Mouse (Mus musculus): ENCODE measurements around the gene Ears2. TPM values are rescaled to one million over a fixed set of nuclear protein-coding genes. Genes with fewer than 3 reads are reported as not detected.

Gene Ears2
- 10 to 100 TPM; 13.2 to 14.1 TPM for total RNA-seq (2021)
- long read RNA-seq, experiment 1, transcript Ears2-201 (9 exons, 2,046 nt), result major isoform, 23 of 28 reads
- long read RNA-seq, experiment 1, partial matches to known transcripts, result 3 of 28 reads
- long read RNA-seq, experiment 1, other reads (novel, unspliced or antisense), result 2 of 28 reads
- long read RNA-seq, experiment 2, transcript Ears2-201 (9 exons, 2,046 nt), result major isoform, 22 of 27 reads
- long read RNA-seq, experiment 2, partial matches to known transcripts, result 2 of 27 reads
- long read RNA-seq, experiment 2, other reads (novel, unspliced or antisense), result 3 of 27 reads

- DNase-seq (ENCODE audit: low spot score in 2 of 2), result peak; percentile 91 to 94
These were observed at the start of gene Ears2, which contains the start of gene Ubfd1 for GRCm38 (mm10) chr7:122066945-122067516. Gene Ears2, minus strand, starts transcription at chr7:122067263. Gene Ubfd1, plus strand, starts transcription at chr7:122067175.

- DNase-seq (ENCODE audit: low spot score in 2 of 2), result no peak
These were observed 41.1 kb upstream of the Ears2 start for GRCm38 (mm10) chr7:122108206-122108605.

DNA sequence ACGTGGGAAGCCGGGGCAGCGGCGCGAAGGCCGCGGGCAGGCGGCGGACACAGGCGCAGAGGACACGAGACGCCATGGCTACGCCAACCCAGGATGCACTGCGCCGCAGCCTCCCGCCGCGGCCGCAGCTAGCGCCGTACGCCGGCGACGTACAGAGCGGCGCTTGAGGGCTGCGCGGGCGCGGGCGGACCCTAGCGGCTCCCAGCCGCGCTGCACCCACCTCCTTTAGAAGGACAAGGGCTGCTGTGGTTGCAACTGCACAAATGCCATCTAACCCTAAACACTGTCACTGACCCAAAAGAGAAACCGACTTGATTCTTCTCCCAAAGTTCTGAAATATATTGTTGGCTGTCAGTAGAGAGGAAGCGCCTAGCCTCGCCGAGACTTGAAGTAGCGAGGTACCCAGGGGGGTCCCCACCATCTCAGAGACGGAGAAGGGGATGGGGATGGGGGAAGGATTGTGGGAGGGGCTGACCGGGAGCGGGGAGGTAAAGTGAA lies 34.7 kb upstream of the Ears2 start, which contains the start of gene Ndufab1:
Gene Ndufab1, minus strand, starts transcription at position 140 of the 498 bp plus-strand sequence.
- peak; percentile 79 to 84 for DNase-seq (ENCODE audit: low spot score in 2 of 2)

GRCm38 (mm10) chr7:122101014-122101746 lies 34.1 kb upstream of the Ears2 start:
- peak in 1 of 2 experiments; percentile 35 for DNase-seq (ENCODE audit: low spot score in 2 of 2)

DNA sequence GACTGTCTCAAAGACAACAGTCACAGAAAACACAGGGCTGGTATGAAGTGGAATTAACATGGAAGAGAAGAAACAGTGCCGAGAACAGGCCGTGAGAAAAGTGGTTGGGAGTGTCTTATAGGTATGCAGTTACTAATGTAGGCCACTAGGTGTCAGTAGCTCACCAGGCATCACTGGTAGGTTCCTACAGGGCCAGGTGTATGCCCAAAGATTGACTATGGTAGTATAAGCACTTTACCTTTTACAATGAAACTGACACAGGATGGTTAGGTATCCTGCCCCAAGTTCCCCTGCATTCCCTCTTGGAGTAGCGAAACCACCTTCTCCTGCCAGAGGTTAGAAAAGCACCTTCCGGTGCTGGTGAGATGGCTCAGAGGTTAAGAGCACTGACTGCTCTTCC lies 32.2 kb upstream of the Ears2 start:
- DNase-seq (ENCODE audit: low spot score in 2 of 2), result no peak

- no peak for DNase-seq (ENCODE audit: low spot score in 2 of 2)
These were observed 30.9 kb upstream of the Ears2 start for GRCm38 (mm10) chr7:122098009-122098408.

DNA sequence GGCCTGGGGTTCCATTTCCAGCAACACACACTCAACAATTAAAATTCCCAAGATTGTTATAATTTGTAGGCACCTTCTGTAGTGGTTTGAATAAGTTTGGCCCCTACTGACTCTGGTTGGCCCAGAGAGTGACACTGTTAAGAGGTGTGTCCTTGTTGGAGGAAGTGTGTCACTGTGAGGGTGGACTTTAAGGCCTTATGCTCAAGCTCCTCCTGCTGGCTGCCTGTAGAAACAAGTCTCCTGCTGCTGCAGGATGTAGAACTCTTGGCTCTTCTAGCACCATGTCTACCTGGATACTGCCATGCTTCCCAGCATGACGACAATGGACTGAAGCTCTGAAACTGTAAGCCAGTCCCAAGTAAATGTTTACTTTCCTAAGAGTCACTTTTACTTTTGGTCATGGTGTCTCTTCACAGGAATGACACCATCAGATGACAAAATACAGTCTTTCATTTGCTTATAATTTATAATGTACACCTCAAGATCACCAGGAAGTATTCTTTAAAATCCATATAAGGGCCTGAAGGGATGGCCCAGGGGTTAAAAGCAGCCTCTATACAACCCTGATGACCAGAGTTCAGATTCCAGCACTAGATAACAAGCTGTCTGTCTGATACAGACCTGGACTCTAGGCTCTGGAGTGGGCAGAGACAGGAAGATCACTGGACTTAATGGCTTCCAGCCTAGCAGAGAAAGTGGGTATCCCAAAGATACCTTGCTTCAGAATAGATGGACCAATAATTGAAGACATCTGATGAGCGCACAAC lies 27.7 kb upstream of the Ears2 start:
- DNase-seq (ENCODE audit: low spot score in 2 of 2), result no peak

- DNase-seq (ENCODE audit: low spot score in 2 of 2), result no peak
These were observed 20.3 kb upstream of the Ears2 start for GRCm38 (mm10) chr7:122087195-122087982.

DNA sequence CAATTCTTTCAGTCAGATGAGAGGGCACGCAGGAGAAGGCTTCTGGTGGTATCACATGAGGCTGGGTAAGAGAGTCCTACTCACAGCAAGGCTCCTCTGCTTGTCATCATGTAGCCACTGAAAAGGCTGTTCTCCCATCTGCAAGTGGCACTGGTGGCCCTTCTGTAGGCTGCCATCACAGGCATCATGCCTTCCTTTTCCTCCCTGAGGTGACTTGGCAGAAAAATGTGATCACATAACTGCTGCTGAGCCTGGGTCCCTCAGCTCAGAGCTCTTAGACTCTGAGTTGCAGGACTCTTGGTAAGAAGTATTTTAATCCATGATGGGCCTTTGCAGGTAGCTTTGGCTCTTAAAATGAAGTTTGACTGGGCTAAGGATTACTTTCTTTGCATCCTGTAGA lies 14.0 kb upstream of the Ears2 start:
- no peak for DNase-seq (ENCODE audit: low spot score in 2 of 2)

DNA sequence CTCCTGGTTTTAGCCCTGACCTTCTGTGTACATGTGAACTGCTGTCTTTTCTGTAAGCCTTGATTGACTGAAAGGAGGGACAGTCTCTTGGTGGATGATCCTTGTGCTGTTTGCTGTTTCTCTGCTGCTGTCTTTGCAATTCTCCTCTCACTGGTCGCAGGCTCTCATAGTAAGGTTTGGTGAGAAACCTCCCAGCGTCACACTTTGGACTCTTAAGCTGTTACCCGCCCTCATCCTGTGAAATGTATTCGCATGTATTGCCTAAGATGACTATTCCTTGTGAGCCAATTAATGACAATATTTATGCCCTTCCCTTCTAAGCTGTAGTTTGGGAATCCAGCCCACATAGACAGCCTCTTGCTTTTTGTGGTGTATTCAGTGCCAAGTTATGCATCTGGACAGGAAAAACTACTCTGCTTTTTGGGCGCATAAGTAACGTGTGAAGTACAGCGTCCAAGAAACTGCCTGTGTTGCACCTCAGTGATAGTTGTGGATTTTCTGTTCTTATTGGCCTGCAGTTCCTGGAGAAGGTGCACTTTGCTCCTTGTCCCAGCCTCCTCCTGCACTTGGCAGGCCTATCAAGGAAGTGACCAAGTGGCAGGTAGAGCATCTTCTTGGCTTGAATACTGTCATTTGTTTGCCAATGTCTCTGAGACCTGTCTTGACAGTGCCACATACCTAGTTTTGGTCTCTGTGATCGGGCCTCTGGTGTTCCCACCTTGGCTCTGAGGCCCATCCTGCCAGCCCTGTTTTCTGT lies 12.9 kb upstream of the Ears2 start:
- DNase-seq (ENCODE audit: low spot score in 2 of 2), result no peak

DNA sequence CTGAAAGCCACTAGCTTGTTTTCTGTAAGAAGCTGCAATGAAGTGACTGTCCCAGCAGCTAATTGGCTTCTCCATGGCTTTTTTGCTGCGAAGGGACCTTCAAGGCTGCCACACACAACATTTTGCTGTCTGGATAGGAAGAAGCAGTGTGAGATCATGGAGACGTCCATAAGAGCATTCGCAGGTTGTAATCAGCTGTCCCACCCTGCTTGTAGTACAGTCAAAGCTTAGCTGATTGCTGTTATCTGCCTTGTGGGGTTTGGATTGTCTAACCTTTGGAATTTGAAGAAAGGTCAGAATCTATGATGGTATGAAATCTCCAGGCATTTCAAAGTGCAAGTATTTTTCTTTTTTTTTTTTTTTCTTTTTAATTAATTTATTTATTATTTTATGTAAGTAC lies 7.3 kb upstream of the Ears2 start:
- no peak for DNase-seq (ENCODE audit: low spot score in 2 of 2)

GRCm38 (mm10) chr7:122067517-122068381 lies 686 bp upstream of the Ears2 start:
- peak; percentile 29 to 42 for DNase-seq (ENCODE audit: low spot score in 2 of 2)

DNA sequence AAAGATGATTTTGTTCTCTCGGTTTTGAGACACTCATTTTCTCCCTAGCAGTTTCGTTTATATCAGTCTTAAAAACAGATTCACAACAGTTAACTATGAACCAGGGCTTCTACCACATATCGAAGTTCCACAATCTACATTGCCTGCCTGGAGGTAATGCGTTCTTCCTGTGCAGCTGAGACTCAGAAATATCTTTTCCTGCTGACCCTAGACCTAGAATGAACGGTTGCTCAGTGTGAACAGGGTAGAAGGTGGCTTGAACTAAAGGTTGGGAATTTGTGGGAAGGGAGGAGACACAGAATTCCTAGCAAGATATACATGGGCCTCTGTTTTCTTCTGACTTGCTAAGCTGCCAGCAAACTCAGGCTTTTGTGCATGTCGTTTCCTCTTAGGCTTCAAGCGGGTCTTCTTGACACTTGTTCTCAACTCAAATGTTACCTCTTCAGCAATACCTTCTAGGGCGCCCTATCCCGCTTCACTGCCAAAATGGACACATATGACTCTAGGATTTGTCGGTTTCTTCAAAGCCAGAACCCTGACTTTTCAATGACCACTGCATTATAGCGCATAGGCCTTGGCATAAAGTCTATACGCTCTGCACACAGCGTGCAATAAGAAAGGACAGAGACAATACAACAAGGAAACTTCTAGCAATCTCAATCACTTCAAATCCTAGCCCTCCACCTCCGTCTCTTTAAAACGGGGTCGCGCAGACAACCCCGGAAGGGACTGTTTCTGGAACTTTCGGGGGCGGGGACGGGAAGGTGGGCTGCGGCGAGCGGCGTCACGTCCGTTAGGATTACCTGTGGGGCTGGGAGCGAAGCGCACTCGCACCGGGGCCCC lies 740 bp downstream of the Ears2 start:
- no peak for DNase-seq (ENCODE audit: low spot score in 2 of 2)

- no peak for DNase-seq (ENCODE audit: low spot score in 2 of 2)
These were observed 1.4 kb downstream of the Ears2 start for GRCm38 (mm10) chr7:122065656-122066055.

DNA sequence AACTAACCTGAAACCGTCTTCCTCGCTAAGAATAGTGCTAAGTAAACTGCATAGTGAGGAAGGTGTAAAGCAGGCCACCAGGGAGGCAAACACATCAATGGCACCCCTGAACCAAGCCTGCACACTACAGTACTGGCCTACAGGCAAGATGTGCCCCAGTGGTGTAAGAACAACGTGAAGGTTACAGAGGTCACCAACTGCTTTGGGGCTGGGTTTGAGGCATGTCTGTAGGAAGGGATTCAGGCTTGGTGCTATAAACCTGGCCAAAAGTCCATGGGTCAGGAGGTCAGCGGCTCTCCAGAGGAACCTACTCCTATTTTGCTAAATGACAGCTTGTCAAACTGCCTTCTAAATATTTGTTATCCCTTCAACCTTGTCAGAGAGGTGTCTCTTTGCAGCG lies 10.4 kb downstream of the Ears2 start:
- DNase-seq (ENCODE audit: low spot score in 2 of 2), result no peak

GRCm38 (mm10) chr7:122050834-122051233 lies 16.2 kb downstream of the Ears2 start:
- peak; percentile 23 to 63 for DNase-seq (ENCODE audit: low spot score in 2 of 2)

- DNase-seq (ENCODE audit: low spot score in 2 of 2), result no peak
These were observed 18.9 kb downstream of the Ears2 start for GRCm38 (mm10) chr7:122048191-122048590.

- DNase-seq (ENCODE audit: low spot score in 2 of 2), result no peak
These were observed 20.2 kb downstream of the Ears2 start for GRCm38 (mm10) chr7:122046813-122047212.
